Mouse (Mus musculus): ENCODE data around the gene Ipo11. TPM values are rescaled to one million over a fixed set of nuclear protein-coding genes. Genes with fewer than 3 reads are reported as not detected.

Ipo11 gene
- total and polyA plus RNA-seq, 3 experiments: 41.2 to 91.5 (median 52.4) TPM

GRCm38 (mm10) chr13:106913125-106913736, 23.5 kb downstream of the Ipo11 start:
- H3K27ac ChIP-seq (ENCODE audit: insufficient read depth, low read depth): no peak overlapping the region
- peaks cover 8% of the 10 kb centered on the region for H3K79me2 ChIP-seq (replicated peaks; ENCODE audit: control insufficient read depth, extremely low read depth, insufficient read depth, poor library complexity, severe bottlenecking)
- no peaks in the 10 kb centered on the region for H3K9me3 ChIP-seq (replicated peaks; ENCODE audit: low read length)
- H3K4me3 ChIP-seq (replicated peaks in 1 of 3; ENCODE audit: low read depth in 2 of 3, low read length in 2 of 3, poor library complexity in 1 of 3): no peak overlapping the region
- H3K36me3 ChIP-seq (replicated peaks in 1 of 2; ENCODE audit: control insufficient read depth in 1 of 2, insufficient read depth in 1 of 2, low read length in 1 of 2): peaks cover 25 to 65% of the 10 kb centered on the region in 2 experiments
- dilution Hi-C loops (cut with MboI; ENCODE audit: extremely low pct_ligation_motif_present, extremely low pct_unique_long_range_greater_than_20kb, low sequenced_read_pairs) (no loop called here), in situ Hi-C loops (cut with MboI; ENCODE audit: low pct_ligation_motif_present, low pct_unique_long_range_greater_than_20kb, low sequenced_read_pairs) (no loop called here)
- H3K9ac ChIP-seq (ENCODE audit: insufficient read depth, low read depth): no peak overlapping the region
- no peak for DNase-seq (ENCODE audit: extremely low read depth)
- no peaks in the 10 kb centered on the region for H3K4me1 ChIP-seq (ENCODE audit: control insufficient read depth in 1 of 2, insufficient read depth in 2 of 2)
- no peaks in the 10 kb centered on the region for H3K27me3 ChIP-seq (replicated peaks)
- TF ChIP-seq TBP (conservative IDR thresholded peaks at IDR 0.05; ENCODE audit: low read depth, low read length) (no peak), KAT2A (IDR thresholded peaks at IDR 0.05; ENCODE audit: insufficient replicate concordance, low read length) (no peak), MEF2A (IDR thresholded peaks at IDR 0.05; ENCODE audit: borderline replicate concordance, low read depth, low read length) (no peak), UBTF (IDR thresholded peaks at IDR 0.05; ENCODE audit: low read depth, low read length) (no peak), JUND (conservative IDR thresholded peaks at IDR 0.05; ENCODE audit: low read depth, low read length) (no peak), TCF12 (IDR thresholded peaks at IDR 0.05; ENCODE audit: low read depth, low read length) (no peak), RAD21 (IDR thresholded peaks at IDR 0.05; ENCODE audit: low read depth, low read length) (no peak), ZNF384 (IDR thresholded peaks at IDR 0.05; ENCODE audit: low read depth, low read length) (no peak), MYC (IDR thresholded peaks at IDR 0.05; ENCODE audit: low read depth, low read length) (no peak), POLR2A (IDR thresholded peaks at IDR 0.05; ENCODE audit: low read depth, low read length) (no peak), MAZ (IDR thresholded peaks at IDR 0.05; ENCODE audit: low read depth, low read length) (no peak), EP300 (IDR thresholded peaks at IDR 0.05; ENCODE audit: low read length) (no peak), HCFC1 (IDR thresholded peaks at IDR 0.05; ENCODE audit: low read depth, low read length) (no peak), ZC3H11A (IDR thresholded peaks at IDR 0.05; ENCODE audit: low read depth, low read length) (no peak), E2F4 (IDR thresholded peaks at IDR 0.05; ENCODE audit: insufficient replicate concordance, low read depth, low read length) (no peak), ETS1 (conservative IDR thresholded peaks at IDR 0.05; ENCODE audit: low read depth, low read length) (no peak), USF2 (conservative IDR thresholded peaks at IDR 0.05; ENCODE audit: low read depth, low read length) (no peak), NELFE (IDR thresholded peaks at IDR 0.05; ENCODE audit: low read depth, low read length) (no peak), RCOR1 (conservative IDR thresholded peaks at IDR 0.05; ENCODE audit: low read depth, low read length) (no peak)
- H3K4me2 ChIP-seq (ENCODE audit: insufficient read depth, low read depth, poor library complexity, severe bottlenecking): no peak overlapping the region

DNA sequence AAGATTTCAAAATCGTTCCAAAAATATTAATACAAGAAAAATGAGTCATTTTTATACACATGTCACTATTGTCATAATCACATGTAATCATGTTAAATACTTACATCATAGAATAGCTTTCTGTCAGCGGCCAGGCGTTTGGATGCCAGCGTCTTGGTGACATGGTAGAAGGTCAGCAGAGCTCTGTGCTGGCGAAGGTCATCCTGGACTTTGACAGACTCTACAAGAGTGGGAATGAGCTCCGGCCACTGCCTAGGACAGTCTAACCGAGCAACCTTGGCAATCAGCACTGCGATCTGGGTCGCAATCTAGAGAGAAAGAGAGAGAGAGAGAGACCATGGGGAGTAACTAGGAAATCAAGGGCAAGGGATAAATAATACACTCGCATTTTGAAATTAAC, 26.7 kb downstream of the Ipo11 start:
- peaks cover 2% of the 10 kb centered on the region; the same call in 1 of the 2 replicates for H3K79me2 ChIP-seq (replicated peaks; ENCODE audit: control insufficient read depth, extremely low read depth, insufficient read depth, poor library complexity, severe bottlenecking)
- no peak overlapping the region for H3K4me3 ChIP-seq (replicated peaks in 1 of 3; ENCODE audit: low read depth in 2 of 3, low read length in 2 of 3, poor library complexity in 1 of 3)
- no peak overlapping the region for H3K9ac ChIP-seq (ENCODE audit: insufficient read depth, low read depth)
- no peak overlapping the region for H3K27ac ChIP-seq (ENCODE audit: insufficient read depth, low read depth)
- H3K27me3 ChIP-seq (replicated peaks): no peaks in the 10 kb centered on the region
- no peaks in the 10 kb centered on the region for H3K9me3 ChIP-seq (replicated peaks; ENCODE audit: low read length)
- in situ Hi-C loops (cut with MboI; ENCODE audit: low pct_ligation_motif_present, low pct_unique_long_range_greater_than_20kb, low sequenced_read_pairs): no loop called here
- TF ChIP-seq MAX (IDR thresholded peaks at IDR 0.05; ENCODE audit: low read length) (no peak), ZNF384 (IDR thresholded peaks at IDR 0.05; ENCODE audit: low read depth, low read length) (no peak), CTCF (conservative IDR thresholded peaks at IDR 0.05 in 1 of 2, IDR thresholded peaks at IDR 0.05 in 1 of 2; ENCODE audit: low read depth in 2 of 2, low read length in 2 of 2) (no peak), PAX5 (IDR thresholded peaks at IDR 0.05; ENCODE audit: low read length) (no peak), MEF2A (IDR thresholded peaks at IDR 0.05; ENCODE audit: borderline replicate concordance, low read depth, low read length) (no peak), CHD1 (IDR thresholded peaks at IDR 0.05; ENCODE audit: low read depth, low read length) (no peak), JUND (conservative IDR thresholded peaks at IDR 0.05; ENCODE audit: low read depth, low read length) (no peak), ELF1 (IDR thresholded peaks at IDR 0.05; ENCODE audit: low read depth, low read length) (no peak)
- no peaks in the 10 kb centered on the region for H3K4me1 ChIP-seq (ENCODE audit: control insufficient read depth in 1 of 2, insufficient read depth in 2 of 2)
- H3K36me3 ChIP-seq (replicated peaks in 1 of 2; ENCODE audit: control insufficient read depth in 1 of 2, insufficient read depth in 1 of 2, low read length in 1 of 2): peaks cover 42 to 75% of the 10 kb centered on the region in 2 experiments
- H3K4me2 ChIP-seq (ENCODE audit: insufficient read depth, low read depth, poor library complexity, severe bottlenecking): no peak overlapping the region
- DNase-seq (ENCODE audit: extremely low read depth): no peak
- dilution Hi-C loops (cut with MboI; ENCODE audit: extremely low pct_ligation_motif_present, extremely low pct_unique_long_range_greater_than_20kb, low sequenced_read_pairs): no loop called here
